Mouse (Mus musculus): ENCODE data around the gene St5.

St5 gene

DNA sequence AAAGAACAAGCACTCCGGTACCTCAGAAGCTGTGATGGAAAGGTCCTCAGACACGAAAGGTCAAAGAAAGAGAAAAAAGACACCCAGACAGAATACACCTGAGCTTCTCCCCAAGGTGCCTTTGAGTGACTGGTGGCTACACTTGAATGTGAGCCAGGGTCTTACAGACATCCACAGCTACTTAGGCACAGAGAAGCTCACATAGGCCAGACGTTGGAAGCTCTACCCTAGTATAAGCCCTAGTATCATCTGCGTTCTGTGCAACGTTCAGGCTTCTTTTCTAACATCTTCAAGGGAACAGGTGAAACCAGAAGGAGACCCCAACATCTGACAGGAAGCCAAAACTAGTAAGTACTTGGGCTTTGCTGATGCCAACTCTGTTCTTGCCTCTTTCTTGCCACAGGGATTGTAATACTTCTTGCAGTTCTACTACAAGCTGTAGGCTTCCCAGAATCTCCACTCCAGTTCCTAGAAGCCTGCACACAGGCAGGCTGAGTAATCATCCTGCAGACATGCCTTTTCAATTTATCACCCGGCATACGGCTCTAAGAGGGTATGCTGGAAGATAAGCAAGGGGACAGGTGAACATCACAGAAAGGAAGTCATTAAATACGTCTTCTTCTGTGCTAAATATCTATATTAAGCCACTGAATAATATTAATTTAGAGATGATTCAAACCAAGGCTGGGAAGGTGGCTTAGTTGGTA lies 67.2 kb downstream of the St5 start:
- DNase-seq: no peak

GRCm38 (mm10) chr7:109633404-109634085 lies 69.9 kb downstream of the St5 start:
- DNase-seq: no peak

GRCm38 (mm10) chr7:109631330-109631729 lies 72.1 kb downstream of the St5 start:
- no peak for DNase-seq

DNA sequence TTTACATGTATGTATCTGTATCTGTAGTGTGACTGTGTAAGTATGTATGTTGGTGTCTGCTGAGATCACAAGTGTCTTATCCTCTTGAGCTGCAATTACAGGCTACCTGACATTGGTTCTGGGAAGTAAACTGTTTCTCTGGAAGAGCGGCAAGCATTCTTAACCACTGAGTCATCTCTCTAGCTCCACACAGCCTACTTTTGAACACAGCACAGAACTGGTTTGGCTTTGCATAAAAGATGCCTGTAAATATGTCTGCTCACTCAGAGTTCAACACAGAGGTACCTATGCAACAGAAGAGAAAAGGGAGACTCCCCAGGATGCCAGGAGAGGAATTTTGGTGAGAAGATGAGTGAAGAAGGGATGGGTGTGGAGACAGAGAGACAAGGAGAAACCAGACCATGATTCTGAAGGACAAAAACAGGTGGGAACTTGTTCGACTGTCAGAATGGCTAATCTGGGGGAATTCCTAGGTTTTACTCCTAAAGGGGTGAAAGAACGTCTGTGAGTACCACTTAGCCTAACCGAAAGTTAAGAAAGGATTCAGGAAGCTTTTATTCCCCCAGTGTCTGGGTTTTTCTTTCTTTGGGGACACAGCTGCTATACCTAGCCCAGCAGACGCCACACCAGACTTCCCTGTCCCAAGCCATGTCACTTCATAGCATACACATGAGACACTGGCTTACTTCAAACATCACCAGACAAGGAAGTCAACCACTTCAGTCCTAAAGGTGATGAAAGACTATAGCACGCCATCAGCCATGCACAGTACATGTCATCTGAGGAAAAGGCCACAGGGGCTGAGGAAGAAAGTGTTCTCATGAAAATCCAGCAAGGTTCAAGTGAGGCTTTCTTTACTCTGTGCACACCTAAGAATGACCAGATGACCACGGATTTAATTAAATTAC lies 73.3 kb downstream of the St5 start:
- no peak for DNase-seq

GRCm38 (mm10) chr7:109628935-109629609 lies 74.3 kb downstream of the St5 start:
- no peak for DNase-seq

DNA sequence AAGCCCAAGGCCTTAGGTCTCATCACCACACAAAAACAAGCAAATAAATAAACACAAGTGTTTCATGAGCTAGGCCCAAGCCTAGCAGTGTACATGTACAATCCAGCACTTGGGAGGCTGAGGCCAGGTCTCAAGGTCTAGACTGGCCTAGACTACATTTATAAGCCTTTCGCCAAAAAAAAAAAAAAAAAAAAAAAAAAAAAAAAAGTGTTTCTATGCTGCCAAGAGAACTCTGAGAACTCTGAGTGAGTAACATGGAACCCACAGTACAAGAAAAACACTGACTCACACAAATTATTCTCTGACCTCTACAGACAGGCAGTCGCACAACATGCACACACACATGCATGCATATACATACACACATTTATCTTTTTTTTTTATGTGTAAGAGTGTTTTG lies 75.6 kb downstream of the St5 start:
- no peak for DNase-seq

GRCm38 (mm10) chr7:109622234-109622838 lies 81.1 kb downstream of the St5 start:
- DNase-seq: no peak

GRCm38 (mm10) chr7:109620967-109621366 lies 82.4 kb downstream of the St5 start:
- no peak for DNase-seq

DNA sequence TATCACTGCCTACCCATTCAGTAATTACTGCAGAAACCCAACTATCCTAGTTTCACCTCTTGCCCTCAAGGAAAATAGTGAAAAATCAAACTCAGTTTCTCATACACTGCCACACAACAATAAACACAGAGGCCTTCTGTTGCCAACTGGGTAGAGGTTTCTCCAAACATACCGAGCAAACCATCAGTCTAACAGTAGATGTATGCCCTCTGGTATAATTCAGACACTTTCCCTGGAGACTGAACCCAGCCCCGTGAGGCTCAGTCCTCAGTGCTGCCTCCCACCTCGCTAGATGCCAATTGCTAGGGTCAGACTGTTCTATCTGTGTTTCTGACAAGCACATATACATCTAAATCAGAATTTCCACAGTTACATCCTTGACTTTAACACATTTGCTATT lies 83.1 kb downstream of the St5 start:
- no peak for DNase-seq

DNA sequence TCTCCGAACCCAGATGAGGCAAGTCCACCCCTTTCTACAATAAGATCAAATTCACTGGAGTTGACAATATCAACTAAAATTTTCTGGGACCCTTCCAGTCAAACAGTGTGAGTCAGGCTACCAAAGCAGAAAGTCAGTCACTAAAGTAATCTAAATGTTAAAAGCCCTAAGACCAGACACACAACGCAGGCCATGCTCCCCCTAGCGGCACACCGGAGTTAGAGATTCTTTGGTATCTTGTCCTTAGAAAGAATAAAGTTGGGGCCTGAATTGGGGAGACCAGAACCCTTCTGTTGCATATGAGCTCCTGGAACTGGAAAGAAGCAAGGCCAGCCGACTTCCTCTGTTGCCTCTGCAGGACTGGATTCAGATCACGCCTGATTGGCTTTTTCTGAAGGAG lies 84.7 kb downstream of the St5 start:
- DNase-seq: peak; percentile 59

DNA sequence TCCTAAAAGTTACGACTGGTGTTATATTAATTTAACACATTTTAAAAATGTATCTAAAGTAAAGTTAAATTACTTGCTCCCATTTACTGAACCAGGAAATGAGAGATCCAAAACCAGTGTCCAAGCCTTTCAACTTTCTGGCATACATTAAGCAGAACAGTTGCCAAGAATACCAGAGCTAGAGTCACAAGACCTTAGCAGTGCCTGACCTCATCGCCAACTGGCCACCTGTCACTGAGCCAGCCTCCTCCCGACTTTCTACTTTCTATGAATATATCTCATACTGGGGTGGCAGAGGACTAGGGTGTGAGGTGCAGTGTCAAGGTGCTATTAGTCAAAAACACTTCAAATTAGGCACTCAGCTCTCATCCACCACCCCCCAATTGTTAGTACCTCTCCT lies 85.6 kb downstream of the St5 start:
- DNase-seq: no peak

DNA sequence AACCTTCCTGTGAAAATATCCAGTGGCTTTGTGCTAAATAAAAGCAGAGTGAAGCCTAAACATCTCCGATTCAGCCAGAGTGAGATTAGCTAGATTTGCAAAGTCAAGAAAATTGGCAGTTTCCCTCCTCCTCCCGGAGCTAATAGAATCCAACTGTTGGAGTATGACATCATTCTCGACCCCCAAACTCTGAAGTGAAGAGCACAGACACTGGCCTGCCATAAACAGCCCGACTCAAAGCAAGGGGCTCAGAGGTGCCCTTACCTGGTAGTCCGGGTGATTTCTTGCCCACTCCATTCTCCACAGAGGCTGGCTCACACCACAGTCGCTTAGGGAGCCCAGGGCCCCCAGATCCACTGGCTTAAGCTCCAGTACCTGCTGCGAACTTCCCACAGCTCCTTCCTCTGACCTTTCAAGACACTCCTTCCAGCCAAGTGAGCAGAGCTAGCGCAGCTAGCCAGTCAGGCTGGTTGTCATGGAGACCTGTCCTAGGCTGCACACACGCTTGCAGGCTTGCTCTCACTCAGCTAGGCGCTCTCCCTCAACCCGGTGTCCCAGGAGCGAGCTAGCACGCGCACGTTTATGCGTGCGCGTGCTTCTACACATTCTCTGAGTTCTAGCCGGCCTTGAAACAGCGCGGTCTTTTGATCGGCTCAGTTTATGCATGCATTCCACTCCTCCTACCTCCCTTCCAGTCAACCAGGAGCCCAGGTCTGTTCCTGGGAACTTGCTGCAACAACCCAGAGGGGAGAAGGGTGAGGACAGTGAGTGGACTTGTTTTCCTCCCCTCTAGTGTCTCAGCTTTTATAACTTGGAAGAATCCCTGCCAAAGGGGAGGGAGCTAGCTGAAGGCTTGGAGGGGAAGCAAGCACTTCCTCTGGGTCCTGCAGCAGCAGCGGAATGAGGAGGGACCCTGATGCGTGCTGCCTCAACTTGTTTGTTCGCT lies 87.1 kb downstream of the St5 start:
- peak; percentile 80 for DNase-seq

GRCm38 (mm10) chr7:109615601-109616000 lies 87.8 kb downstream of the St5 start:
- no peak for DNase-seq

DNA sequence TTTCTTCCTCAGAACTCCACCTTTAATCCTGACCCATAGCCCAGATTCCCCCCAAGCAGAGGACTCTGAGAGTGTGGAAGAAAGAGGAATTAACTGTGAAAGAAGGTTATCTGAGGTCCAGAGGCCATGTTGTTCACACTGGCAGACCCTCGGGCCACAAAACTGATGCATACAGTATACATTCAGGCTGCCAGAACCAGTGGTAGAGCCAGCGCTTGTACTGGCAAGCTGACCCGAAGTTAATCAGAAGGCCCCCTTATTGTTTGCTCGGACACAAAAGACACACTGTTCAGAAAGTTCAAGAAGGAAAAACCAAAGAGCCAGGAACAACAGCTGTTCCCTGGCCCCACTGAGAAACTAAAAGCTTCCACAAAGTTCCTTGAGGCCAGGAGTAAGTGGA lies 88.5 kb downstream of the St5 start:
- no peak for DNase-seq

GRCm38 (mm10) chr7:109613531-109614021 lies 89.8 kb downstream of the St5 start:
- no peak for DNase-seq

DNA sequence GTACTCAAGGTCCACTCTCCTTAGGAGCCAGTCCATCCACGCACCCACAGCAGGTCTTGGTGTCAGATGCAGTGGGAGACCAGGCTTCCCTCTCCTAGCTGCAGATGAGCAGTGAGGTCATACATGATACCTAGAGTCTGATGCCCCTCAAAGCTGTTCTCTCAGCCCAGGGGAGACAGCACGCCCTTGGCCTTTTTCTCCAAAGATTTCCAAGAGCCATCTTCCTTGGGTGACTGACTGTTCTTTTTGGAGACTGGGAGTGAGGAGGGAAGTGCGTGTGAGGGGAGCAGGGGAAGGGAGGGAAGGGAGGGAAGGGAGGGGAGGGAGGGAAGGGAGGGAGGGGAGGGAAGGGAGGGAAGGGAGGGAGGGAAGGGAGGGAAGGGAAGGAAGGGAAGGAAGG lies 90.4 kb downstream of the St5 start:
- DNase-seq: no peak

- no peak for DNase-seq
These were observed 90.9 kb downstream of the St5 start for GRCm38 (mm10) chr7:109612531-109612930.

DNA sequence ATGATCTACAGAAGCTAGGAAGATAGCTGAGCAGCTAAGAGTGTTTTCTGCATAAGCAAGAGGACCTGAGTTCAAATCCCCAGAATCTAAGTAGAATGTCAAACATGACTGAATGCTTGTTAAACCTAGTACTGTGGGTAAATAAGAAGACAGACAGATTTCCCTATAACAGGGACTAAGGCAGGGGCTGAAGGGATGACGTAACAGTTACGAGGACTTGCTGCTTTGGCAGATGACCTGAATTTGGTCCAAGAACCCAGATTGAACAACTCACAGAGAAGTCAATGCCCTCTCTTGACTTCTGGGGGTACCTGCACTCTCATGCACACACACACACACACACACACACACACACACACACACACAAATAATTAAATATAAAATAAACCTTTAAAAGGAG lies 93.1 kb downstream of the St5 start:
- no peak for DNase-seq

DNA sequence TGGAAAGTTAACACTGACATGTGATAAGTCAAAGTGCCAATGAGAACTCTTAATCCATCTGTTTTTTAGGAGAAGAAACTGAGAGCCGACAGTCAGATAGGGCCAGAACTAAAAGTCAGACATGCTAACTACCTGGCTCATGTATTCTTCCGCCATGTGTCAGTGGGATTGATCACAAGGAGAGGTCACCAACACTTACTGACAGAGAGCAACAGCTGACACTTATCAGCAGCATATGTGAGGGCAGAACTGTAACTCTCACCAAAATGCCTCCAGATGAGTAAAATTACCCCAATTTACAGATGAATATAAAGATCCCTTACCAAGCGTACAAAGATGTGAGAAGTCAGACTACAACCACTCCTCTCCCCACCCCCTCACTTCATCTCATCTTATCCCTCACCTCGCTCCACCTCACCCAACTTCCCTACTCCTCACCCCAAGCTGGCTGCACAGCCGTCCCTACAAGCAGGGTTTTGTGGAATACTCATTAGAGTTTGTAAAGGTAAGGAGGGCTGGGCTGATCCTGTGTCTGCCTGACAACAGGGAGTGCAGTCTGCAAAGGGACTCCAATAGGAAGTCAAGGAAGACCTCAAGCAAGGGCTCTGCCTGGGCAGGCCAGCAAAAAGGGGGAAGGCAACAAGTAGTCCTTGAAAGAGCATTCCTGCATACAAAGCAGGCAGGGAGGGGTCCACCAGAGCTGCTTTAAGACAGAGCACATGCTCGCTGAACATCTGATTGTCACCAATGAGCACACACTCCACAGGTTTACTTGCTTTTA lies 93.7 kb downstream of the St5 start:
- DNase-seq: no peak

DNA sequence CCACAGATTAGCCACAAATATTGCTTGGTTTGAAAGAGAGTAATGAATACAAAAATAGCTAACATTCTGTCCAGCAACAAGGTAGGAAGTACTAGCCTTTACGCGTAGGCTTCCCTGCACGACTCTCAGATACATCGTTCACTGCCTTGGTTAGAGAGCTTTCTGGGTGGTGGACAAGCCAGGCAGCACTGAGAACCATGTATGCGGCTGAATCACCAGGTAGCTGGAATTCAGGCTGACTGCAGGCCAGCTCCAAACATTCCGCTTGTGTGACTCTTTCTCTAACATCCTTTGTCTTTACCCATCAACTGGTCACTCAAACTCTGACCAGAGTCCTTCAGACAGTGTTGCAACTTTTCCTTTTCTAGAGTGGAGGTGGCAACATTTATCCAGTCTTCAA lies 94.6 kb downstream of the St5 start:
- no peak for DNase-seq

Measured in right cerebral cortex, adult 18-20 months (tissue).